Mouse (Mus musculus): ENCODE measurements at regions not wholly inside any gene's neighbourhood (a gene's known extent, or its start where the extent isn't known, plus 50 kb on each side); places are given as distances from the start of the nearest gene placed in this dataset.

DNA sequence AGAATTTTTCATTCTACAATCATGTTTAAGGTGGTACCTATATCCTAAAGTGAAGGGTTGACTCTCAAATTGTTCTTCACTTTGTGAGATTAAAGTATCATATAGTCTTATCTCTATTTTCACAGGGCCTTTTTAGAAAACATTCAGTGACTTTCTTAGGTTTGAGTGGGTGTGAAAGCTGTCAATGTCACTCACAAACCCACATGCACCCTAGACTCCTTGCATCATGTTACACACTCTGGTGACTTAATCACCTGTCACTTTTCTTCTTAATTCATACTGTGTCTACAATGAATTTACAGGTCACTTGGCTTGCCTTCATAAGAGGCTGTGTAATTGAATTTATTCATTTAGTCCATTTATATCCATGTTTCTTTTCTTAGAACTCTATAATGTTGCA, 1026.8 kb upstream of the Alcam start:
- no peak for ATAC-seq (replicated peaks; ENCODE audit: poor library complexity, severe bottlenecking)

DNA sequence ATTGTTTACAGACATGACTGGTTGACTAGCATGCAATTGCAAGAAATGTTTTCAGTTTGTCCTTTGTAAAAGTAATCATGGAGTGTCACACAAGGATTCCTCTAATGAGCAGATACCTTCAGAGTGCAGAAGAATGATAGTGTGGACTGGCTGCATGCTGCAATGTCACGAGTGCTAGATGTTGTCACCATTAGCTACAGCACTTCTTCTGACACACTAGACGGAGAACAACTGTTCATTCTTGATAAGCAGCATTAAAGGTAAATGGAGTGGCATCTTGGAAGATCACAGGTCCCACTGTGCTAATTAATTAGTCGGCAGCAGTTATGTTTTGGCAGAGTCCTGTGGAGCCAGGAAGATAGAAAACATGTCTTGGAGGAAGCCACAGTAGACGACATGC, 985.6 kb upstream of the Alcam start:
- ATAC-seq (replicated peaks; ENCODE audit: poor library complexity, severe bottlenecking), result no peak

GRCm38 (mm10) chr16:53418416-53418815, 964.5 kb upstream of the Alcam start:
- no peak for ATAC-seq (replicated peaks; ENCODE audit: poor library complexity, severe bottlenecking)

- no peak for ATAC-seq (replicated peaks; ENCODE audit: poor library complexity, severe bottlenecking)
Observed at GRCm38 (mm10) chr16:53385176-53385575, 931.3 kb upstream of the Alcam start.

GRCm38 (mm10) chr16:53342153-53342552, 888.3 kb upstream of the Alcam start:
- no peak for ATAC-seq (replicated peaks; ENCODE audit: poor library complexity, severe bottlenecking)

DNA sequence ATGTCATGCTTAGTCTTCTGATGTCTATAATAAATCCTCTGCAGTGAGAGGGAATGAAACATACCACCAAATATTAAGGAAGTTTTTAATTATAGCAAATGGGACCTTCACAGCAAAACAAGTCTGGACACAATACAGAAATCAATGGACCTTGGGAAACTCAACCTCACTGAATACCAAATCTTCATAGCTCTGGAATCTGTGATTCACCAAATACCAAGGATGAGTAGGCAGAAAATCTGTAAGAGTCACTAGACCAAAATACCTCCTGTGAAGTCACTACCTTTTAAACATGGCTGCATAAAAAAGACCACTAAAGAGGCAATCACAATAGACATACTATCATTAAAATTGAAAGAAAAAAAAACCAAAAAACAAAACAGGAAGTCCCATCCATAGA, 872.5 kb upstream of the Alcam start:
- no peak for ATAC-seq (replicated peaks; ENCODE audit: poor library complexity, severe bottlenecking)

DNA sequence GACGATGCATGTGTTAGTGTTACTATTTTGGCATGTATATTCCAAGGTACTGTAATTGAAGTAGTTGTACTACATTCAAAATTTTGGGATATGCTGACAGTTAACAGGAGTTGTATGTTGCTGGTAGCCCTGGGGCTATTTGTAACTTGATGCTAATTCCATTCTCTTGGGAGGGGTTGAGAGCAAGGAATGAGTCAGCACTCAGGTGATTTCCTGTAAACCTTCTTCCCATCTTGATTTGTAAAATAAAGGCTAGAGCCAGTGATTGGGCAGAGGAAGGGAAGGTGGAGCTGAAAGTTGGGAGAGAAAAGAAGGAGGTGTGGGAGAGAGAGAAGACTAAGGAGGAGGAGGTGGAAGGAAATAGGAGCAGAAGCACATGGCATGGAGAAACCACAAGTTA, 838.2 kb upstream of the Alcam start:
- no peak for ATAC-seq (replicated peaks; ENCODE audit: poor library complexity, severe bottlenecking)

GRCm38 (mm10) chr16:53282014-53282413, 828.1 kb upstream of the Alcam start:
- no peak for ATAC-seq (replicated peaks; ENCODE audit: poor library complexity, severe bottlenecking)

DNA sequence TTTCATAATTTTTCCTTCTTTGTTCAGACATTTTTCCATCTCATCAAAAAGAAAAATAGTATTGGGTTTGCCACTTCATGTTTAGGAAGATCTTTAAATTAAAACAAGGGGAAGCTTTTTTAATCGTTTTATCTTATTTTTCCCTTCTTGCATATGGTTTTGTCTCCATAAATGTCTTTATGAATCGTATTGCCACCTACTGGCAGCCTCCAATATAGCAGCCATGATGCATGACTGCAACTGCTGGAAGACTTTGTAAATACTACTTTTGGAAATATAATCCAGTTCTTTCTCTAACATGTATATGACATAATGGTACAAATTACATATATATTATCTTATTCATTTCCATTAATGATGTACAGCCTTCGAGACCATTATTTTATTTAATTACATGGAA, 812.2 kb upstream of the Alcam start:
- peak; percentile 67; the same call in 1 of the 2 replicates for ATAC-seq (replicated peaks; ENCODE audit: poor library complexity, severe bottlenecking)

DNA sequence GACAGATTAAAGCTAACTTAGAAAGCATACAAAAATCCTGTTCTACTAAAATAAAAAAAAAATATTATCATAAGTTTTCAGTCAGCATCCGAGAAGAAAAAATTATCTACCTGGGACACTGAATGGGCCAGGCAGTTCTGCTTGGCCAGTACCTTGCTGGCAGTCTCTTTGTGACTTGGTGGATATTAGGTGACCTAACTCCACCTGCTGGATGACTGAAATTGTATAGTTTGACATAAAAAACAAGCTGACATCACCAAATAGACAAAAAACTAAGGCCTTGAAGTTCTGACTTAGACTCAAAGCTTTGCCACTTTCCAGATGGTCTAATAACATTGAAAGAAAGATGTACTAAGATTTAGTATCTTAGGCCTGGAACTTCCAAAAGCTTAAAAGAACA, 791.5 kb upstream of the Alcam start:
- ATAC-seq (replicated peaks; ENCODE audit: poor library complexity, severe bottlenecking), result no peak

DNA sequence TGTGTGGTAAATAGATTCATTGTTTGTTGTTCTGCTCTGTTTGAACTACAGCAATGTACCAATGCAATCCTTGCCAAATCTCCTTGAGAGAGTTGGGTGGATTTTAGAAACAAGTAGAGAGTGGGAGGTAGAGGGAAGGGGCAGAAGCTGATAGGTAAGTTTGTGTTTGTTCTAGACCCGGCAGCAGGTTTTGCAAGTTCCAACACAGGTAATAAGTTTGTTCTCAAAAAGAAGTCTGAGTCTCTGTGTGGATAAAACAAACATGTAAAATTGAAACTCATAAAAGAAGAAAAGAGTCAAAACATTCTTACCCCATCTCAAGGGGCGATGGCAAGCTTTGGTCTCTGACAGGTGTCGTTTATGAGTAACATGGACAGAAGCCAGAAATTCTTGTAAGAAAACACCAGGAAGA, 788.3 kb upstream of the Alcam start:
- no peak for ATAC-seq (replicated peaks; ENCODE audit: poor library complexity, severe bottlenecking)

DNA sequence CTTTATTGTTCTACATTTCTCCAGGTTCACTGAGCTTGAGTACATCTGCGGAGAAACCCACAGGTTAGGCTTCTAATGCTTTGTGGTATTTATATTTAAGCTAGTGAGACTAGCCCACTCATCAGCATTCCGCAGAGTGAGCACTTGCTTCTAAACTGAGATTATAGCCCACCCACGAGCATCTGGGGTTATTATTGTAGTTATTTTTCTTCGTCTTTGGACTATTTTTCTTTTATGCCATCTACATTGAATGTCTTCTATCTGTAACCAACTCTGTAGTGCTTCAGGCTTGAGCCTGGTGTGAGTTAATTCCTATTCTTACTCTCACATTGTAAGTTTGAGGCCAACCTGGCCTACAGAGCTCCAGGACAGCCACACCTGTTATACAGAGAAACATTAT, 765.0 kb upstream of the Alcam start:
- ATAC-seq (replicated peaks; ENCODE audit: poor library complexity, severe bottlenecking), result no peak

- no peak for ATAC-seq (replicated peaks; ENCODE audit: poor library complexity, severe bottlenecking)
Observed at GRCm38 (mm10) chr16:53201449-53201848, 747.6 kb upstream of the Alcam start.

DNA sequence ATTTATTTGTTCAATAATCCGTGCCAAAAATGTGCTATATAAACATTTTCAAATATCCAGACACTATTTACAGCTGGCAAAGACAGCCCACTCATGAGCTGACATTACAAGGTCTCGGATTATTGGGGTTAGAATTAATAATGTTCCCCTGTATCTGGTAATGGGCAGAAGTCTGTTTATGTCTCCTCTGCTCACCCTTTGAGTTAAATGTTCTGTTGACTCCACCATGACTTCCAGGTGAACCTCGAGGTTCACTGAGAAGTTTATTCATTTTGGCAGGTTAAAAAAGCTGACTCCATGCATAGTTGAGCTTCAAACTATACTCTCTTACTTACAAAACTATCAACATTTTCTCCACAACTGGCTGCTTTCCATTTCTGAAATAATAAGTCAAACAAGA, 732.6 kb upstream of the Alcam start:
- ATAC-seq (replicated peaks; ENCODE audit: poor library complexity, severe bottlenecking), result no peak

GRCm38 (mm10) chr16:53156352-53156751, 702.5 kb upstream of the Alcam start:
- no peak for ATAC-seq (replicated peaks; ENCODE audit: poor library complexity, severe bottlenecking)

DNA sequence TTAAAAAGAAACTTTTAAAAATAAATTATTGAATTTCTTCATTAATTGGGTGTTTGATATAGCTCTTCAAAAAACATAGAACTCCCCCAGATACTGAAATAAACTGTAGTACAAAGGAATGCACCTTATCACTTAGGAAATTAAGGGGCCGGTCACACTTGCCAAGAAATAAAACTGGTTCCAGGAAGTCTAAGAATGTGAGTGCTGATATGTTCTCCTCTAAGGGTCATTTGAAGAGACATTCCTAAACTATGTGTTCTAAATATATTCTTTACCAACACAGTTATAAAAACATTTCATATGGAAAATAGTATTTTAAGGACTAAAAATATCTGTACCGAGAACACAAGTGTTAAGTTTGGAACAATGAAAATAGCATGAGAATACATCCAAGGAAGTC, 676.8 kb upstream of the Alcam start:
- ATAC-seq (replicated peaks; ENCODE audit: poor library complexity, severe bottlenecking), result no peak

- ATAC-seq (replicated peaks; ENCODE audit: poor library complexity, severe bottlenecking), result no peak
Observed at GRCm38 (mm10) chr16:53108726-53109125, 654.9 kb upstream of the Alcam start.

DNA sequence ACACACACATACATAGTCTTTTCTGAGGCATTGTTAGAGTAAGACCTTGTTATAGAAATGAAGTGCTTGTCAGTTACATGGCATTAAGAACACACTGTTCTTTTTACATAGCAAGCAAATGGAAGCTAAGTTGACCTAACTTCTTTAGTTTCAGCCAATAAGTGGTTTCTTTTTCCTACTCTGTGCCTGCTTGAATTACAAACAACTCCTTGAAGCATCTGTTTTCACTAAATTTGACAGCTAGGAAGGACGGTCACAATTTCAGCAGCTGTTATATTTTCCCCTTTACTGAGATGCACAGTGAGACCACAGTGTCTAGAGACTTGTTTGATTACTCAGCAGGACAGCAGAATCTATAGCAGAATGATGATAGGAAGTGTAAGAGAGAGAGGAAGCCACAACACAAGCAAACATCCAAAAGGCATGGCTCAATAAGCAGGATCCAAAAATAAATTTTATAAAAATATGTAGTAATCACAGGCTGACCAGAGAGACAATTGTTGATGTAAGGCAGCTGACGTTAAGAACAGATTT, 641.6 kb upstream of the Alcam start:
- ATAC-seq (replicated peaks; ENCODE audit: poor library complexity, severe bottlenecking), result no peak

DNA sequence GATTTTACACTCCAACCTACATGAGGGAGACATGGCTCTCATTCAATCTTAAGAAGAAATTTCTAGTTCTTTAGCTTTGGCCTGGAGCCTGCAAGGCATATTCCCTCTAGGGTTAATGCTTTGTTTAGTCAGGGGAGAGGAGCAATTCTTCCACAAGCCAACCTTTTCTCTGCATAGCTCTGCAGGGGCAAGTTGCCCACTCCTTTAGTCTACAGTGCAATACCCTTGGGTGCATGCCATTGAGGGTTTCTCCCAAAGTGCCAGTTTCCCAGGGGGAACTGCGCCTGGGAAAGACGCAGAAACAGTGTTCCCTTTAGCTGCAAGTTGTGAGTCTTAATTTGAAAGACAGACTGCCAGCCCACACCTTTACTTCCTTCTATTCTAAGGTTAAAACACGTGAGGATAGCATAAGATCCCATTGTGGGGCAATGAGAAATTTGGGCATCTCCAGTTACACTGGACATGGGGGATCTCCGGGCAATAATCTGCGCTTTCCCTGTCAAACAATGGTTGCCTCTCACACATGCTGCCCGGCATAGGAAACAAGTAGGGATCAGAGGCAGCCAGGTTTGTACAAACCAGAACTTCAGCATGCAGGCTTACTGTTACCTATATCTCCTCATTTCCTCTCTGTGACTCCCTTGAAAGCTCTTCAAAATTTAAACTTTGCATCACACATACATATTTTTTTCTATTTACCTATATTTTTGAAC, 620.1 kb upstream of the Alcam start:
- ATAC-seq (replicated peaks; ENCODE audit: poor library complexity, severe bottlenecking), result no peak

GRCm38 (mm10) chr16:53071887-53072682, 618.2 kb upstream of the Alcam start:
- ATAC-seq (replicated peaks; ENCODE audit: poor library complexity, severe bottlenecking), result no peak

- no peak for ATAC-seq (replicated peaks; ENCODE audit: poor library complexity, severe bottlenecking)
Observed at GRCm38 (mm10) chr16:53064151-53064550, 610.3 kb upstream of the Alcam start.

- no peak for ATAC-seq (replicated peaks; ENCODE audit: poor library complexity, severe bottlenecking)
Observed at GRCm38 (mm10) chr16:53063061-53063460, 609.2 kb upstream of the Alcam start.

Measured in granulocyte monocyte progenitor cell, adult 5-6 weeks (primary cell).